Mouse (Mus musculus) left cerebral cortex, postnatal 14 days (tissue): Measurements from ENCODE around the gene Ak1. TPM values are rescaled to one million over a fixed set of nuclear protein-coding genes. Genes with fewer than 3 reads are reported as not detected.
A peak's percentile ranks its signal among the peaks of the same experiment; 100 is the strongest.

ENCODE experiments used
- DNase-seq, 2 experiments: peaks; one replicate each; pipeline ENCODE4 v3.0.0; 2021 to 2022; ENCODE audit warnings: low spot score in 2 of 2, mixed read lengths in 1 of 2
- intact Hi-C: fragments of 180-260 bp; cut with DNase I; formaldehyde crosslinking; loops from one replicate; pipeline ENCODE4 v1.15.1; 2025
- microRNA-seq, 2 experiments: library from miRNA; unstranded; fragments of <30 nt; microRNA quantifications; one replicate each; pipeline ENCODE4 v1.2.0; 2022
- total RNA-seq, 2 experiments: library from RNA; stranded (reverse); gene quantifications; 2 replicates each; pipeline ENCODE4 v1.2.3; 2021

The Ak1 gene
- total RNA-seq, 2 experiments from 2014 or later = 162 to 164 TPM

DNA sequence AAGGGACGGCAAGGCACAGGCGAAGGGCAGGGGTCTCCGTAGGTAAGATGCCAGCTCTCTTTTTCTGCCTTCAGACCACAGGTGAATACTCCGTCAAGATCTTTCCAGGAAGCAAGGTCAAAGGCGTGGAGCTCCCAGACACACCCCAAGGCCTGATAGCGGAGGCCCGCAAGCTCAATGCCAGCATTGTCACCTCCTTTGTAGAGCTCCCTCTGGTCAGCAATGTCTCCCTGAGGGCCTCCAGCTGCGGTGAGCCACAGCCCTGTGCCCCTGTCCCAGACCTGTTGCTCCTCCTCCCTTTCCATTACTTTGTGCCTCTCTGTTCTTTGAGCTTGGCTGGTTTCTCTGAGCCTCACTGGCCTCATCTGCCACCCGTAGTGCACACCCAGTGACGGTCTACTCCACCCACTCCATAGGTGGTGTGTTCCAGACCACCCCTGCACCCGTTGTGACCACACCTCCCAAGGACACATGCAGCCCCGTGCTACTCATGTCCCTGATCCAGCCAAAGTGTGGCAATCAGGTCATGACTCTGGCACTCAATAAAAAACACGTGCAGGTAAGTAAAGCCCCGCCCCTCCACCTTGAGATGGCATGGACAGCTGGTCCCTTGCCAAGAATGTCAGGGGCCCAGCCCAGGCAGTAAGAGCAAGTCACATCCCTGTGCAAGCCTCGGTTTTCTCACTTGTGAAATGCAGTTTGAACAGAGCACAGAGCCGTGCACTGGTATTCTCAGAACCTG lies 51.8 kb downstream of the Ak1 start:
- intact Hi-C loops = no loop called here
- DNase-seq = no peak

DNA sequence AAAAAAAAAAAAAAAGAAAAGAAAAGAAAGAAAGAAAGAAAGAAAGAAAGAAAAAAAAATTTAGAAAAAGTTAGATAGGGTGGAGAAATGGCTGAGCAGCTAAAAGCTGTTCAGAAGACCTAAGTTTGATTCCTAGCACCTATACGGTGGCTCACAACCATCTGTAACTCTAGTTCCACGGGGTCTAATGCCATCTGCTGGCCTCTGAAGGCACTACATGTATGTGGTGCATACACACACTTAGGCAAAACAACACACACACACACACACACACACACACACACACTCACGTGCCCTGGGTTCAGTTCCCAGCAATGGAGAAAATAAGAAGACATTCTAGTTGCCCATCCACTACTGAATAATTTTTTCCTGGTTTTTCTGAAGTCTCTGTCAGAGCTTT lies 55.3 kb downstream of the Ak1 start:
- intact Hi-C loops = no loop called here
- DNase-seq = no peak

DNA sequence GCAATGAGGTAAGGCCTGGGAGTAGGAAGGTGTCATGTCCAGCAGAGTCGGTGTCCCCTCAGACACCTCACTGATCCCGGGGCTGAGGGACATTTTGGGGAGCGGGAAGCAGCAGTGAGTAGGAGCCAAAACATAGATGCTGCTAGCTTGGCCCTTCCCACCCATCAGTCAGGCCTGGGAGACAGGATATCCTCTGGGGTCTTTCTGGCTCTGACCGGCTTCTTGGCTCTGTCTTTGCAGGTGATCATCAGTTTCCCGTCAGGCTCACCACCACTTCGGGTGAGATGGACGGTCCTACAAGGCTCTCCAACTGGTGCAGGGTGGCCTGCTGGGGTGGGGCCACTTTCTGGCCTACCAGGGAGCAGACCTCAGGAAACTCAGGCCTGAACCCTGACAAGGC lies 56.1 kb downstream of the Ak1 start:
- intact Hi-C loops = no loop called here
- DNase-seq = no peak

DNA sequence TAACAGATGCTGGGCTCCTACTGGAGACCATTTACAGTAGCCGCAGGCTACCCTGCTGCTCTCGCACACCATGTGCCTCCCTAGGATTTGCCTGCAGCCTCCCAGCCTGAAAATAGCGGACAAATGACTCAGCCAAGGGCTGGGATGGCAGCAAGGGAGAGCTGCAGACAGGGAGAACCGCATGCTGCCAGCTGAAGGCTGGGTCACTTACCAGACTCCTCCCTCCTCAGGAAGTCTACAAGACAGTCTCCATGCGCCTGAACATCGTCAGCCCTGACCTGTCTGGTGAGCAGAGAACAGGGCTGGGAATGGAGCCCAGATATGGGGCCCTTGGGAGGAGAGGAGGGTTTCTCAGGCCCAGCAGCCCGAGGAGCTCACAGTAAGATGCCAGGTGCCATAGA lies 58.5 kb downstream of the Ak1 start:
- peak in 1 of 2 experiments; percentile 48 for DNase-seq
- intact Hi-C loops = no loop called here

DNA sequence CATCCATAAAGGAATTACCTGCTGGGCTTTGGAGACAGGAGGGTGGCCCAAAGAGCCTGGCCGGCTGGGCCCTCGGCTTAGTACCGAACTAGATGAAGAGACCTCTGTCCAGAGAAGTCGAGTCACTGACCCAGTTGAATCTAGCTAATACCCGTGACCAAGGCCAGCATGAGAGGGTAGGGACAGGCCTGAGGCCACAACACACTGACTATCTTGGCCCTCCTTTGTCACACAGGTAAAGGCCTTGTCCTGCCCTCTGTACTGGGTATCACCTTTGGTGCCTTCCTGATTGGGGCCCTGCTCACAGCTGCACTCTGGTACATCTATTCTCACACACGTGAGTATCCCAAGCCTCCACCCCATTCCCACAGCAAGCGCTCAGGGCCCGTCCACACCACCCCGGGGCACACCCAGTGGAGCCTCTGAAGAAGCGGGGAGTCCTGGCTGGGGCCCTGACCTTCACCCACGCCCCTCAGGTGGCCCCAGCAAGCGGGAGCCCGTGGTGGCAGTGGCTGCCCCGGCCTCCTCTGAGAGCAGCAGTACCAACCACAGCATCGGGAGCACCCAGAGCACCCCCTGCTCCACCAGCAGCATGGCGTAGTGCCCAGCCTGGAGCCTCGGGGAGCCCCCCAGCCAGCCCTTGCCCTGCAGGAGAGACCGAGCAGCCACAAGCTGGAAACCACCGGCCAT lies 59.5 kb downstream of the Ak1 start:
- DNase-seq = no peak
- intact Hi-C loops = no loop called here

DNA sequence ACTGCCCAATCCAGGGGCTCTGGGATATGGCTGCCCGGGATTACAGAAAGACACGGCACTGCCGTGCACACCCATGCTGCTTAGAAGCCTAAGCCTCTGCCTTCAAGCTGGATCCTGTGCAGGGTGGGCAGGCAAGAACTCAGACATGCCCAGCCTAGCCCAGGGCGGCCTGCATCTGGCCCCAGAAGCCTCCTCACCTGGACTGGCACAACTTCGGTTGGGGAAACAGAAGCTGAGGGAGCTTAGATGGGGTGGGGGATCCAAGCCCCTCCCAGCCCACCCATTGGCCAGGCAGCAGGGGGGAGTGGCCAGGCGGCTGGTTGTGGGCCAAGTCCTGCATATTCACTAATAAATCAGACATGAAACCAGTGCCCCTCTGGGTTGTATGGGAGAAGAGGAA lies 60.2 kb downstream of the Ak1 start:
- no peak for DNase-seq
- intact Hi-C loops = no loop called here

DNA sequence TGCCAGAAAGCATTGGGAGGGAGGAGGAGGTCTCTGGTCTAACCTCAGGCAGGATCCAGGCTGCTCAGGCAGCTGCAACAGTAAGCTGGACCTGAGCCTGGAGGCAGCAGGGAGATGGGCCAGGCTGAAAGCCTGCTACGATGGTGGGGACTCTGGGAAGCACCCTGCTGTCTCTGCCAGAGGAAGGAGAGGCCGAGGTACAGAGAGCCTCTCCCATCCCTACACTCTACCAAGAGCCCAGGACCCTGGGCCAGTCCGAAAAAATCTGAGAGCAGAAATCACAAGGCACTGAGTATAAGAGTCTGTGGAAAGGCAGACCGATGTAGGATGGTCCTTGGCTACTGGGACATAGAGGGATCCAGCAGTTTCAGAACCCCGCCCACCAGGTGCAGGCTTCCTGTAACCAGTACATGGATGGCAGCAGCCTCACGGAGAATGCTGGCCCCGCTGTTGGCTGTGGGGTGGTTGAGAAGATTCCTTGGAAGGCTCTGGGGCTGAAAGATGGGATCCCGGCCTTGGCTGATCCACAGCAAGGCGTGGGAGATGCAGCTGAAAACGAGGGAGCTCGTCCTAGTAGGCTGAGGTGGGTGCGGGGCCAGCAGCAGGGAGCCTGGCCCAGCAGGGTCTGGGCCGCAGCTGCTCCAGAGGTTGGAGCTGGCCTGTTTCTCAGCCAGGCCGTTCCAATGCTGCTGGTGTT lies 61.3 kb downstream of the Ak1 start:
- intact Hi-C loops = no loop called here
- DNase-seq = no peak

DNA sequence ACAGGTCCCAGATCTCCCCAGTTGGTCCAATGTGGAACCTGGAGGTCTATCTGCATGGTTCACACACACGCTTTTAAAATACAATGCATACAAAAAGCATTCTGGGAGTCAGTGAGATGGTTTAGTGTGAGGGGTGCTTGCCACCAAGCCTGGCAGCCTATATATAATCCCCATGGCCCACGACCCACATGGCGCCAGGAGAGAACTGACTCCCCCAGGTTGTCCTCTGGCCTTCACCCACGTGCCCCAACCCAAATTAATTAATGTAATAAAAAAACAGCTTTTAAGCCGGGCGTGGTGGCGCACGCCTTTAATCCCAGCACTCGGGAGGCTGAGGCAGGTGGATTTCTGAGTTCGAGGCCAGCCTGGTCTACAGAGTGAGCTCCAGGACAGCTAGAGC lies 62.1 kb downstream of the Ak1 start:
- intact Hi-C loops = no loop called here
- DNase-seq = no peak

Small RNA genes within 50 kb of the gene (microRNA-seq; reads per million reads assigned to microRNA genes)
- gene Gm47291 (0 reads per million in 2 experiments), gene Mir1954 (0 reads per million in 2 experiments)

Other genes with a start within 250 kb of the Ak1 start
- 100 to 1,000 TPM; 265 to 282 TPM for gene 1110008P14Rik, start 239.8 kb upstream of the Ak1 start, total RNA-seq
- gene Lcn2, start 233.5 kb upstream of the Ak1 start, total RNA-seq = 1 to 10 TPM; 1.5 to 2.6 TPM
- gene Ptges2, start 225.9 kb upstream of the Ak1 start, total RNA-seq = 10 to 100 TPM; 43.5 to 48.3 TPM
- 1 to 10 TPM; 4.0 to 4.1 TPM for gene Naif1, start 171.3 kb upstream of the Ak1 start, total RNA-seq
- 10 to 100 TPM; 52.1 to 55.4 TPM for gene Slc25a25, start 170.3 kb upstream of the Ak1 start, total RNA-seq
- 10 to 100 TPM; 35.2 to 44.4 TPM for gene Fam102a, start 86.4 kb upstream of the Ak1 start, total RNA-seq
- 10 to 100 TPM; 78.7 to 86.3 TPM for gene Dpm2, start 50.9 kb upstream of the Ak1 start, total RNA-seq
- gene Pip5kl1, start 47.0 kb upstream of the Ak1 start, total RNA-seq = 10 to 100 TPM; 12.7 to 14.3 TPM
- gene 9430097D07Rik, start 46.1 kb upstream of the Ak1 start, total RNA-seq = 1 to 10 TPM in 1 of 2 experiments, under 1 TPM in 1; 0.86 to 1.1 TPM
- 10 to 100 TPM; 36.2 to 38.4 TPM for gene St6galnac4, start 34.7 kb upstream of the Ak1 start, total RNA-seq
- gene St6galnac6, start 22.0 kb upstream of the Ak1 start, total RNA-seq = 100 to 1,000 TPM; 110 to 114 TPM
- gene Eng, start 24.8 kb downstream of the Ak1 start, total RNA-seq = 10 to 100 TPM; 30.7 to 34.5 TPM
- 10 to 100 TPM in 1 of 2 experiments, 1 to 10 TPM in 1; 9.5 to 10.1 TPM for gene Fpgs, start 82.4 kb downstream of the Ak1 start, total RNA-seq
- 100 to 1,000 TPM; 100 to 106 TPM for gene Cdk9, start 91.3 kb downstream of the Ak1 start, total RNA-seq
- 10 to 100 TPM; 31.1 to 35.6 TPM for gene Sh2d3c, start 99.3 kb downstream of the Ak1 start, total RNA-seq
- 1 to 10 TPM; 2.2 to 3.8 TPM for gene 6330409D20Rik, start 119.3 kb downstream of the Ak1 start, total RNA-seq
- 10 to 100 TPM; 27.6 to 30.4 TPM for gene Tor2a, start 135.5 kb downstream of the Ak1 start, total RNA-seq
- under 1 TPM; 0.23 to 0.35 TPM for gene Ttc16, start 153.9 kb downstream of the Ak1 start, total RNA-seq
- 1 to 10 TPM; 6.1 to 7.6 TPM for gene Ptrh1, start 154.0 kb downstream of the Ak1 start, total RNA-seq
- under 1 TPM in 1 of 2 experiments, not detected in 1; 0.33 TPM for gene Cfap157, start 162.7 kb downstream of the Ak1 start, total RNA-seq
- gene Stxbp1, start 225.5 kb downstream of the Ak1 start, total RNA-seq = 1,000 to 10,000 TPM; 1,032 to 1,038 TPM